Mouse (Mus musculus): ENCODE data around the gene Ptma.
"Not testable (repeated sequence)": the region's sequence is repeated elsewhere in the genome, so short reads cannot be mapped to it uniquely, and the experiment has no call there.

The Ptma gene

DNA sequence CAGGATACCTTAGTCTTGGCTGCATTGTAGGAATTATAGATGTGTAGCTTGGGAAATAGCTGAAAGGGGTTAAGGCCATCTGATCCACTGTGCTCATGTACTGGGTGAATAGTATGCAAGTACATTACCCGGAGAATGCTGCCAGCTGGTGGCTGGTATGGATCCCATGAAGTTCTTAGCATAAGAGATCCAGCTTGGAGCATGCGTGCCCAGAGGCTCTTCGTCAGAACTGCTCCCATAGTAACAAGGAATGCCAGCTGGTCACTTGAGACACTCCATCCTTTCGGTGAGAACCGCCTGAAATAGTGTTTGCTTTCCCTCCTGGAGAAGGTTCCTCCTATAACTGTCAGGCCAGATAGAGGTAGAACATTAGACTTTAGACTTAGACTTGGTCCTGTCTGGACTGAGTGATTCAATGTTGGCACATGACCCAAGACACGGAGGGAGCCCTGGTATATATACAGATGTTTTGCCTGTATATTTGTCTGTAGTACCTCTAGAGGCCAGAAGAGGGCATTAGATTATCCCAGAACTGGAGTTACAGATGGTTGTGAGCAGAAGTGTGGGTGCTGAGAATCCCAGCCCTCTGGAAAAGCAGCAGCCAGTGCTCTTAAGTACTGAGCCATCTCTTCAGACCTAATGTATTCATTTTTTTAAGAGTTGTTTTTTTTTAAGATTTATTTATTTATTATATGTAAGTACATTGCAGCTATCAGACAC is 7.0 kb downstream of the Ptma start:
- no peaks in the 10 kb centered on the region for H3K27me3 ChIP-seq (ENCODE audit: insufficient read depth, low read length)
- no peaks in the 10 kb centered on the region for H3K9me3 ChIP-seq (ENCODE audit: low read length)
- H3K4me3 ChIP-seq (replicated peaks; ENCODE audit: low read length), result no peak overlapping the region
- H3K36me3 ChIP-seq (ENCODE audit: insufficient read depth, low read length), result peaks cover 26% of the 10 kb centered on the region
- TF ChIP-seq NANOG (IDR thresholded peaks at IDR 0.05; ENCODE audit: borderline replicate concordance, low read length) (no peak), CTCF (conservative IDR thresholded peaks at IDR 0.05; ENCODE audit: low read length) (peak; percentile 63)
- peaks cover 49% of the 10 kb centered on the region for H3K4me1 ChIP-seq (replicated peaks; ENCODE audit: low read depth, low read length)

DNA sequence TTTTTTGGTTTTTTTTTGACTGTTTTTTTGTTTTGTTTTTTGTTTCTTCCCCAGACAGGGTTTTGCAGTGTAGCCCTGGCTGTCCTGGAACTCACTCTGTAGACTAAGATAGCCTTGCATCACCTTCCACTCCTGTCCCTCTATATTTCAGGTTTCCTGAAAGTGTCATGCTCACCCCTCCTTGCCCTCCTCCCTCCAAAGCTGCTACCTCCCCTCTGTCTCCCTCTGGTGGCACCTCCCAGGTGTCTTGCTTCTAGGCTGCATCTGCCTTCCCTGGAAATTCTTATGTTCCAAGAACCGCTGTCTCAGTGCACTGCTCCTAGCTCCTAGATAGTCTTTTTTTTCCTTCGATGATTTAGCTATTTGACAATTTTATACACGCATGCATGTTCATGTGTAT is 11.9 kb downstream of the Ptma start:
- Histone ChIP-seq H3K27me3 (ENCODE audit: insufficient read depth, low read length) (no peaks in the 10 kb centered on the region), H3K4me1 (replicated peaks; ENCODE audit: low read depth, low read length) (peaks cover 22% of the 10 kb centered on the region), H3K4me3 (replicated peaks; ENCODE audit: low read length) (no peak overlapping the region), H3K36me3 (ENCODE audit: insufficient read depth, low read length) (peaks cover 18% of the 10 kb centered on the region), H3K9me3 (ENCODE audit: low read length) (no peaks in the 10 kb centered on the region)
- TF ChIP-seq POU5F1 (IDR thresholded peaks at IDR 0.05; ENCODE audit: borderline replicate concordance, low read length) (no peak), CTCF (conservative IDR thresholded peaks at IDR 0.05; ENCODE audit: low read length) (peak; percentile 55), NANOG (IDR thresholded peaks at IDR 0.05; ENCODE audit: borderline replicate concordance, low read length) (no peak)

DNA sequence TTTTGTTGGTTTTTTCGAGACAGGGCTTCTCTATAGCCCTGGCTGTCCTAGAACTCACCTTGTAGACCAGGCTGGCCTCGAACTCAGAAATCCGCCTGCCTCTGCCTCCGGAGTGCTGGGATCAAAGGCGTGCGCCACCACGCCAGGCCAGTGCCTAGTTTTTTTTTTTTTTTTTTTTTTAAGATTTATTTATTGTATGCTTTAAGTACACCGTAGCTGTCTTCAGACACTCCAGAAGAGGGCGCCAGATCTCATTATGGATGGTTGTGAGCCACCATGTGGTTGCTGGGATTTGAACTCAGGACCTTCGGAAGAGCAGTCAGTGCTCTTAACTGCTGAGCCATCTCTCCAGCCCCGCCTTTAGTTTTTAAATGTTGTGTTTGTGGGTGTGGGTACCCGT is 13.1 kb downstream of the Ptma start:
- Histone ChIP-seq H3K36me3 (ENCODE audit: insufficient read depth, low read length) (peaks cover 30% of the 10 kb centered on the region), H3K4me1 (replicated peaks; ENCODE audit: low read depth, low read length) (peaks cover 20% of the 10 kb centered on the region)
- not testable (repeated sequence) for H3K9me3 ChIP-seq (ENCODE audit: low read length); H3K4me3 ChIP-seq (replicated peaks; ENCODE audit: low read length); H3K27me3 ChIP-seq (ENCODE audit: insufficient read depth, low read length)
- TF ChIP-seq CTCF (conservative IDR thresholded peaks at IDR 0.05; ENCODE audit: low read length), result peak; percentile 27; the same call in 1 of the 2 replicates

DNA sequence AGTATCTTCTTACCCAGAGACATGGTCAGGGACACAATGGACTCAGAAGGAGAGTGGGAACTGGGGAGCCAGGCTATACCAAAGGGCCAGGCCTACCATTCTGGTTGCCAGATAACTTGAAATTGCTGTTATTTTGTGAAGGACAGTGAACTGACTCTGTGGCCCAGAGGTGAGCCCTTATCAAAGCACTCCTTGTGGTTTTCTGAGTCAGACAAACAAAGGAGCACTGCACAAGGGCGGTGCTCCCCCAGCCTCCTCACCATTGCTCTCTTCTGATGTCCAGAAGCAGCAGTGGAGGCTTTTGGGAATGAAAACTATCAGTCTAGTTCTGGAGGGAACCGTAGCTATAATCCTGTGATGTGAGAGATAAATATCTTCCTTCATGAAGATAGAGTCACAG is 16.1 kb downstream of the Ptma start:
- Histone ChIP-seq H3K9me3 (ENCODE audit: low read length) (no peaks in the 10 kb centered on the region), H3K4me3 (replicated peaks; ENCODE audit: low read length) (no peak overlapping the region), H3K4me1 (replicated peaks; ENCODE audit: low read depth, low read length) (peaks cover 10% of the 10 kb centered on the region), H3K36me3 (ENCODE audit: insufficient read depth, low read length) (peaks cover 59% of the 10 kb centered on the region), H3K27me3 (ENCODE audit: insufficient read depth, low read length) (no peaks in the 10 kb centered on the region)
- no peak for TF ChIP-seq POU5F1 (IDR thresholded peaks at IDR 0.05; ENCODE audit: borderline replicate concordance, low read length)
- TF ChIP-seq NANOG (IDR thresholded peaks at IDR 0.05; ENCODE audit: borderline replicate concordance, low read length), result no peak
- no peak for TF ChIP-seq CTCF (conservative IDR thresholded peaks at IDR 0.05; ENCODE audit: low read length)

DNA sequence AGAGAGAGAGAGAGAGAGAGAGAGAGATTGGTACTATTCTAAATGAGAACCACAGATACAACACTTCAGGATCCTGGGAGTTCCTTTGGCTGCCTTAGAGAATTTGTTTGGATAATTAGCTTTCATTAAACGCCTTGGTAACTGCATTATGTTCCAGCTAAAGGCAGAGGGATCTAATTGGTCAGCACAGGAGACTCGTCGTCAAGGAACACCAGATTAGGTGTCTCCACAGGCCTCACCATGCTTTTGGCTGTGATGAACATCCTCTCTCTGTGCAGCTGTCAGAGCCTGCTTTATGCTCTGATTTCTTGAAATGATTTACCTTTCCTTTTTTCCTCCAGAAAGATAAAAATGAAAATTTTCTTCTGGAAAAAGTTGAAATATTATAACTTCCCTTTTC is 20.3 kb downstream of the Ptma start:
- Histone ChIP-seq H3K36me3 (ENCODE audit: insufficient read depth, low read length) (peaks cover 69% of the 10 kb centered on the region), H3K9me3 (ENCODE audit: low read length) (no peaks in the 10 kb centered on the region), H3K4me1 (replicated peaks; ENCODE audit: low read depth, low read length) (peaks cover 30% of the 10 kb centered on the region), H3K27me3 (ENCODE audit: insufficient read depth, low read length) (no peaks in the 10 kb centered on the region), H3K4me3 (replicated peaks; ENCODE audit: low read length) (no peak overlapping the region)
- TF ChIP-seq NANOG (IDR thresholded peaks at IDR 0.05; ENCODE audit: borderline replicate concordance, low read length) (no peak), CTCF (conservative IDR thresholded peaks at IDR 0.05; ENCODE audit: low read length) (no peak), POU5F1 (IDR thresholded peaks at IDR 0.05; ENCODE audit: borderline replicate concordance, low read length) (no peak)

DNA sequence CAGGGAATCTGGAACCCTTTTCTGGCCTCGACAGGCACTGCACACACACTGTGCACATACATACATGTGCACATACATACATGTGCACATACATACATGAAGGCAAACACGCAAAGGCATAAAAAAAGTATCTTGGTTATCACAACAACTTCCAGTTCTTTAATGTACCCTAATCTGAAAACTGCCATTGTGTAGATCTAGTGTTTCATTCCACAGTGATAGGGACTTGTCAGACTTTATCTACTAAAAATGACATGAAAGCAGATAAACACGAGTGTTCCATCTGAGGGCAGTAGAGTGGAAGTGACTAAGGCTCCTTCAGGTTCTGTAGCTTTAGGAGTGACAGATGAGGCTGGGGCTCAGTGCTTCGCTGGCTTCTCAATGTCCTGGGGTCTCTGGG is 24.8 kb downstream of the Ptma start:
- no peaks in the 10 kb centered on the region for H3K27me3 ChIP-seq (ENCODE audit: insufficient read depth, low read length)
- H3K4me1 ChIP-seq (replicated peaks; ENCODE audit: low read depth, low read length), result peaks cover 20% of the 10 kb centered on the region
- no peaks in the 10 kb centered on the region for H3K9me3 ChIP-seq (ENCODE audit: low read length)
- peaks cover 29% of the 10 kb centered on the region for H3K36me3 ChIP-seq (ENCODE audit: insufficient read depth, low read length)
- H3K4me3 ChIP-seq (replicated peaks; ENCODE audit: low read length), result no peak overlapping the region
- TF ChIP-seq CTCF (conservative IDR thresholded peaks at IDR 0.05; ENCODE audit: low read length), result no peak
- no peak for TF ChIP-seq POU5F1 (IDR thresholded peaks at IDR 0.05; ENCODE audit: borderline replicate concordance, low read length)

DNA sequence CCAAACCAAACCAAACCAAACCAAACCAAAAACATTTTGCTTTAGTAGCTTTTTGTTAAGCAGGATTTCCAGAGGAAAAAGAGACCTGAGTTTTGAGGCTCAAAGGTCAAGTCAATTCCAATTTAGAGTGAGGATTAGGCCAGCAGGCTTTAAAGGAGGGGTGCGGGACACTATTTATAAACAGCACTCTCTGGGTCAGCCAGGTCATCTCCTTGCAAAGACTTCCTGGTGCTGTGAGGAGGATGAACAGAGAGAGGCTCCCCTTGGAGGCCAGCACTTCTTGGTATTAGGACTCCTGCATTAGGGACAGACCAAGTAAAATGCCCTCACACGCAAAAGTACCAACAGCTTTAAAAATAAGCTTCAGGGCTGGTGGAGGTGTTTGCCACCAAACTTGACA is 25.4 kb downstream of the Ptma start:
- Histone ChIP-seq H3K27me3 (ENCODE audit: insufficient read depth, low read length) (no peaks in the 10 kb centered on the region), H3K9me3 (ENCODE audit: low read length) (no peaks in the 10 kb centered on the region), H3K4me3 (replicated peaks; ENCODE audit: low read length) (no peak overlapping the region), H3K4me1 (replicated peaks; ENCODE audit: low read depth, low read length) (peaks cover 20% of the 10 kb centered on the region), H3K36me3 (ENCODE audit: insufficient read depth, low read length) (peaks cover 27% of the 10 kb centered on the region)
- no peak for TF ChIP-seq POU5F1 (IDR thresholded peaks at IDR 0.05; ENCODE audit: borderline replicate concordance, low read length)
- no peak for TF ChIP-seq NANOG (IDR thresholded peaks at IDR 0.05; ENCODE audit: borderline replicate concordance, low read length)
- TF ChIP-seq CTCF (conservative IDR thresholded peaks at IDR 0.05; ENCODE audit: low read length), result no peak

DNA sequence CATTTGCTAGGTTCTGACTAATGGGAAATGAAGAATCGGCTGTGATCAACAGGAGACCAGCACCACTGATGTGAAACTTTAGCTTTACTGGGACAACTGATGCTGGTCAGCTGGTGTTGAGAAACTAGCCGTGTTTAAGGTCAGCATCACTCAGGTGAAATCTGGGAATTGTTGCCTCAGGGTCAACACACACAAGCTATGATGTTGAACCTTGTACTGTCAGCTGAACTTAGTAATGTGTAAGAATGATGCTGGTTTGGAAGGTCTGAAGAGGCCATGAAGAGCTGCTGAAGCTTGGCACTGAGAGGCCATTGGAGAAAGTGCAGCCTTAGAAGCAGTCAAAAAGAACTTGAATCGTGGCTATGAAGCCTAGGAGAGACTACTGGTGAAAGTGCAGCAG is 29.1 kb downstream of the Ptma start:
- Histone ChIP-seq H3K4me1 (replicated peaks; ENCODE audit: low read depth, low read length) (peaks cover 1% of the 10 kb centered on the region; the same call in 1 of the 2 replicates), H3K36me3 (ENCODE audit: insufficient read depth, low read length) (peaks cover 19% of the 10 kb centered on the region)
- TF ChIP-seq CTCF (conservative IDR thresholded peaks at IDR 0.05; ENCODE audit: low read length), result no peak
- TF ChIP-seq NANOG (IDR thresholded peaks at IDR 0.05; ENCODE audit: borderline replicate concordance, low read length), result no peak
- no peak for TF ChIP-seq POU5F1 (IDR thresholded peaks at IDR 0.05; ENCODE audit: borderline replicate concordance, low read length)

DNA sequence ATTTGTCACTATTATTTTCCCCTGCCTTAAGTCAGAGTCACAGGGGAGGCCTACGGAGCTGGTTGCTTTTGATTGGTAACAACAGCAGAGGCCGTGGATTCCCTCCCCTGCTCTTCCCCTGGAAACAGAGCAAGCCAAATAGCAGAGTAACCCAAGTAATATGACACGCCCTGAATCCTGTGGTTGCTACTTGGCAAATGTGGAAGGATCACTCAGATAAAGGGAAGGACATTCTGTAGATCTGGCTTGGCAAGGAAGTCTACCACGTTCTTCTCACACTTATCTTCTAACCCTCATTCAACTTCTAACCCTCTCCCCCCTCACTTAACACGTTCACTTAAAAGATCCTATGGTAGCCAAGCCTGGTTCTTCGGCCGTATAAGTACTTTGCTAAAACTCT is 31.3 kb downstream of the Ptma start:
- Histone ChIP-seq H3K36me3 (ENCODE audit: insufficient read depth, low read length) (peaks cover 23% of the 10 kb centered on the region), H3K9me3 (ENCODE audit: low read length) (no peaks in the 10 kb centered on the region), H3K27me3 (ENCODE audit: insufficient read depth, low read length) (no peaks in the 10 kb centered on the region), H3K4me1 (replicated peaks; ENCODE audit: low read depth, low read length) (no peaks in the 10 kb centered on the region), H3K4me3 (replicated peaks; ENCODE audit: low read length) (no peak overlapping the region)
- no peak for TF ChIP-seq POU5F1 (IDR thresholded peaks at IDR 0.05; ENCODE audit: borderline replicate concordance, low read length)

More for the DNA sequence above, 29.1 kb downstream of the Ptma start:
- H3K27me3 ChIP-seq (ENCODE audit: insufficient read depth, low read length), result no peaks in the 10 kb centered on the region
- no peaks in the 10 kb centered on the region for H3K9me3 ChIP-seq (ENCODE audit: low read length)
- H3K4me3 ChIP-seq (replicated peaks; ENCODE audit: low read length), result no peak overlapping the region
